ENCODE assay signal across 36 mouse cellular contexts in genomic region chr14:28476746-28477145, GRCm38 (mm10). TPM values are rescaled to one million over a fixed set of nuclear protein-coding genes. Genes with fewer than 3 reads are reported as not detected.
"Had no signal": no experiment of that assay in that cellular context is flagged by ENCODE, and none has a peak within 500 bp of the region (broad histone marks: within the 10 kb centered on the region; RNA-seq: fewer than 3 reads in every experiment).

No protein-coding gene starts in this region.

- H3K9me3 ChIP-seq: heart, embryonic 10.5 days; heart, embryonic 12.5 days; heart, embryonic 13.5 days; heart, embryonic 15.5 days; hindbrain, embryonic 10.5 days; hindbrain, embryonic 12.5 days; hindbrain, embryonic 15.5 days; intestine, embryonic 15.5 days; kidney, embryonic 15.5 days had no signal

- ATAC-seq: hindbrain, embryonic 16.5 days; hindbrain, postnatal 0 days; inflammation-experienced regulatory T-cells, adult 6 months; intestine, embryonic 15.5 days; intestine, embryonic 16.5 days; intestine, postnatal 0 days had no signal

- H3K9ac ChIP-seq: heart, embryonic 12.5 days; heart, embryonic 13.5 days; heart, embryonic 15.5 days; hindbrain, embryonic 12.5 days; hindbrain, embryonic 14.5 days; hindbrain, embryonic 15.5 days; intestine, embryonic 15.5 days; kidney, embryonic 15.5 days had no signal

- DNase-seq: heart, postnatal 10 days; heart, postnatal 14 days; heart, postnatal 36 days; heart, postnatal 4 days; kidney, adult 11 months; kidney, adult 18-20 months; kidney, adult 2 months; kidney, adult 8-10 months; kidney, adult 9 months; kidney, postnatal 10 days; kidney, postnatal 14 days; kidney, postnatal 25 days; kidney, postnatal 36 days; kidney, postnatal 4 days; layer of hippocampus, adult 9-11 months; layer of hippocampus, postnatal 36 days had no signal

- H3K27ac ChIP-seq: heart, embryonic 10.5 days; heart, embryonic 13.5 days; heart, embryonic 15.5 days; hindbrain, embryonic 10.5 days; hindbrain, embryonic 12.5 days; hindbrain, embryonic 15.5 days; hindbrain, postnatal 0 days; intestine, embryonic 15.5 days; kidney, embryonic 15.5 days; kidney, postnatal 0 days; layer of hippocampus, adult 2 months; left cerebral cortex, adult 2 months had no signal

- H3K4me3 ChIP-seq: heart, embryonic 10.5 days; heart, embryonic 12.5 days; heart, embryonic 13.5 days; heart, embryonic 15.5 days; hindbrain, embryonic 10.5 days; hindbrain, embryonic 12.5 days; hindbrain, embryonic 15.5 days; intestine, embryonic 15.5 days; kidney, embryonic 15.5 days; layer of hippocampus, adult 2 months; left cerebral cortex, adult 2 months had no signal

- H3K27me3 ChIP-seq: heart, embryonic 12.5 days; heart, embryonic 13.5 days; heart, embryonic 15.5 days; hindbrain, embryonic 15.5 days; intestine, embryonic 15.5 days had no signal

- H3K36me3 ChIP-seq: heart, embryonic 10.5 days; heart, embryonic 12.5 days; heart, embryonic 13.5 days; heart, embryonic 15.5 days; hindbrain, embryonic 10.5 days; hindbrain, embryonic 12.5 days; hindbrain, embryonic 15.5 days; intestine, embryonic 15.5 days; kidney, embryonic 15.5 days had no signal

- H3K4me1 ChIP-seq: heart, embryonic 15.5 days; intestine, embryonic 15.5 days had no signal

- H3K4me2 ChIP-seq: heart, embryonic 11.5 days; heart, embryonic 12.5 days; heart, embryonic 13.5 days; heart, embryonic 15.5 days; hindbrain, embryonic 12.5 days; hindbrain, embryonic 14.5 days; hindbrain, embryonic 15.5 days; intestine, embryonic 15.5 days; kidney, embryonic 15.5 days had no signal

RNA-seq across cellular contexts. Expression of gene Wnt5a, which starts 27.8 kb away (rescaled TPM):
- total RNA-seq: hematopoietic stem cell, adult 5-6 weeks had no signal
- polyA plus RNA-seq: inflammation-experienced regulatory T-cells, adult 6 months had no signal
